Mouse (Mus musculus) testis, postnatal 10 days (tissue): ENCODE results near the gene Mad1l1.

Experiments used
- DNase-seq: peaks from one replicate; pipeline ENCODE4 v3.0.0; 2021; ENCODE audit warnings: low spot score

Mad1l1 gene

DNA sequence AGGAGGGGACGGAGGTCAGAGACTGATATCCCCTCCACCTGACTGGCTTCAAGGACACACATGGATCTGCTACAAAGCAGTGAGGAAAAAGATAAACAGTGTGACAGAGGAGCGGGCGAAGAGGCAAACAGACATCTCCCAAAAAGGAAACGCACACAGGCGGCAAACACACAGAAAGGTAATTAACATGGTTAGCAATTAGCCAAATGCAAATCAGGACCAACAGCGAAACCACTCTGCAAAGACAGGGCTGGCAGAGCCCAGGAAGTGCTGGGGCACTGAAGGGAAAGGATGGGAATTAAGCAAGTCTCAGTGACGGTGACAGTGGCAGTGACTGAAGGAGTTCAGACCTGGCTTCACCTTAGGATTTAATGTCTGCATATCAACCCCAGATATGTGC, 187.3 kb downstream of the Mad1l1 start:
- no peak for DNase-seq

DNA sequence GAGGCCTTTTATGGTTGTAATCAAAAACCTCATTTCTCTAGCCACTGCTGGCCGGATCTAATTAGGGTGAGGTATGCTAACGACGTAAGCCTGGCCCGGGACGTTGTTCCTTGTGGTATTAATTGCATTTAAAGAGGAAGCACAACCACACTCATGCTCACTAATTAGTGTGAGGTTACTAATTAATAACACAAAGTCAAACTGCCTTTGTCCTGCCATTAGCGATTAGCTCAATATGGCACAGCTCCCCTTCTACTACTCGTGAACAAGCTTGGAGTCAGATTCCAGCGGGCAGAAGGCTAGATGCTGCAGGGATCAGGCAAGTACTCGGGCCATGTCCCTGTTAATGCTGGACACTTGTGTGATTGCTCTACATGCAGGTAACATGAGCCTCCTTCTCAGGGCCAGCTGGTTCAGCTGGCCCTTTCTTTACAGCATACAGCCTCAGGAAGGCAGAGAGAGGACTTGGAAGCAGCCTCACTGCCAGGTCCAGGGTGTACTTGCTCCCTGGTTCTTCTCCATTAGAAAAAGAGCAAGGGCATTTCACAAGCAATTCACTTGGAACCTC, 192.9 kb downstream of the Mad1l1 start:
- no peak for DNase-seq

DNA sequence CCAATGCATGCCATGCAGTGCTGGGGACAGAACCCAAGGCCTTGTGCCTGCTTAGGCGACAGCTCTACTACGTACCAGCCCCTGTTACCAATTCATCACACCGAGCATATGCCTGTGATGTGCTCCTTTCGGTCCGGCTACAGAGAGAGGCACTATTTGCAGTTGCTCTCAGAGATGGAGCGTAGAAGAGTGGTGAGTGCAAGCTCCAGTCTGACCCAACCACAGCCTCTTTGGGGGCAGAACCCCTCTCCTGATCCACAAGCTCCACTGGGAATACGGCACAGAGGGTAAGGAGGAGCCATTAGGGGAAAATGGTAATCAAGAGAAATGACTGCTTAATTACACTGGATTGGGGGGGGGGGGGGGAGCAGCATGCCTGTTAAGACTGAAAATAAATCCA, 193.4 kb downstream of the Mad1l1 start:
- no peak for DNase-seq

DNA sequence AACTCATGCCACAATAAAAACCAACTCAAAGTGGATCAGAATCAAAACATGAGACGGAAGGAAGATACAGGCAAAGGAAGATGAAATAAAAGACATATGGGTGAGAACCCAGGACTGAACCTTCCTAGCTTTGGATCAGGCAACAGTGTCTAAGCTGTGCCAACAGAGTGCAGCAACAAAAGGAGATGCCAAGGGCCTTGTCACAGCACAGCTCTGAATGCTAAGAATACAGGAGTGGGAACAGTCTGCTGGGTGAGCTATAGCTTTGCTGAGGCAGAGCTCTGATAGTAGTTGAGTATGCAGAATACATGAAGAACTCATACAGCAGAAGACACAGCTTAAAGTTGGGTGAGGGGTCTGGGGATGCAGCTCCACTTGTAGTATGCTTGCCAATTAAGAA, 196.7 kb downstream of the Mad1l1 start:
- DNase-seq, result no peak

DNA sequence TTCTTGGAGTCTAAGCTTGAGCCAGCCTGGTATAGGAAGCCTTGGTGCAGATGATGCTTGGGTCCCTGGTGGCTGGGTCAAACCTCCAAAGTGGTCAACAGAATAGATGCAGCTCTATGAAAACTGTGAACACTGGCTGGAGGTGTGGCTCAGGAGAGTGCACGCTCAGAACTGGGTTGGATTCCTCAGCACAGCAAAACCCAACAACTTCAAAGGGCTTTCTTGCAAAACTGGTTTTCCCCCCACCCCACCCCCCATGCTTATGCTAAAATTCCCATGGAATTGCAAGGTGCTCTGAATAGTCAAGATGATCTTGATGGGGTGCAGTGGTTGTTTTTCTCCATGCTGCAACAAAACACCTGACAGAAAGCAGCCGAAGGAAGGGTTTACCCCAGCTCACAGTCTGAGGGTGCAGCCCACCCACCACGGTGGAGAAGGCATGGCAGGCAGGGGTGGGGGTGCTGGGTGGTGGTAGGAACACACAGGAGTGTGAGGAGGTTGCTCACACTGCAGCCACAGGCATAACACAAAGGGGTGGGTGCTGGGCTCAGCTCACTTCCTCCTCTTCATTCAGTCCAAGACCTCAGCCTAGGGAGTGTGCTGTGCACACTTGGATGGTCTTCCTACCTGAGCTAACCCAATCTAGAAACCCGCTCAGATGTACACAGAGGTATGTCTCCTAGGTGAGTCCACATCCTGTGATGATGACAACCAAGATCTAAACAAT, 197.5 kb downstream of the Mad1l1 start:
- no peak for DNase-seq

DNA sequence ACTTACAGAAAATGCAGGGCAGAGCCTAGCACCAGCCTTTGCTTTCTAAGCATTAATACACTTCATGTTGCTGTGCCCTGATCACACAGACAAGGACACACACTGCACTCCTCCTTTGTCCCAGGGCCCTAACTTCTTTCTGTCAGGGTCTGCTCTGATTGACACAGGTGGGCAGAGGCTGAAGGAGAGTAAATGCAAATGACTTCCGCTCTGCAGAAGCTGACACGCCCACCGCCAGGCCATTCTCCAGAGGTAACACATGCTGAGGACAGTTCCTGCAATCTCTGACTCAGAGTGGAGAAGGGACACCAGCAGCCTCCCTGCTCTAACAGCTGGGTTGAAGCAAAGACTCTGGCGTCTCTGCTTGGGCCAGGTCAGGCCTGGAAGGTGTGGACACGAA, 198.2 kb downstream of the Mad1l1 start:
- no peak for DNase-seq

DNA sequence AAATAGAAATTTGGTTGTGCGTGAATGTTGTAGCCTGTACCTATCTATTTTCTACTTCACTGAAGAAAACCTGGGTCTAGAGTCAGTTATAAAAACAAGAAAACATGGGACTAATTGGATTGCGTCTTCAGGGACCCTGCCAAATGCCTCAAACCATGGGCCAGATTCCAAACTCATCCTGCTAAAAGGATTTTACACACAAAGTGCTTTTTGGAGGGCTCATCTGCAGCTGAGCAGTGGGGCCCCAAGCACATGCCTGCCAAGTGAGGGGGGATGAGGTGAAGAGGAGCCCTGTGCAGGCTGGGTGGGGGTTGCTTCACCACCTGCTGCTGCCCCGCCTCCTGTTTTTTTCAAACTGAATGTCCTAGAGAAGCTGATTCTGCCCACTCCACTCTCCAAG, 199.4 kb downstream of the Mad1l1 start:
- DNase-seq, result no peak

DNA sequence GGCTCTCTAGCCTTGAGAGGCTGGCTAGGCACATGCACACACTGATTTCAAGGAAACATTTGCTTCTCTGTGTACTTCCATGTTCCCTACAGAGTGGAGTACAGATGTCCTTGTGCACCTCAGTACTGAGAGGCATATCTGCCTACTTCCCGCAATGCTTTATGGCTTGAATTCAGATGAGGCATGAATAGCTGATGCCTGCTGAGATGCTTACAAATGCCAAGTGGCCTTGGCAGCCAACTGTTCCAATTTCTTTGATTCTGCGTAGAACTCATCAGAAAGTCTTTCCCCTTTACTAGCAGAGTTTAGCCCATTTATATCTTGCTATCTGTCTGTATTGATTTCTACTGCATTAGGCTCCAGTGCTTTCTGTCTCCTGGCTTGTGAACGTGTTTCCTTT, 202.4 kb downstream of the Mad1l1 start:
- no peak for DNase-seq

DNA sequence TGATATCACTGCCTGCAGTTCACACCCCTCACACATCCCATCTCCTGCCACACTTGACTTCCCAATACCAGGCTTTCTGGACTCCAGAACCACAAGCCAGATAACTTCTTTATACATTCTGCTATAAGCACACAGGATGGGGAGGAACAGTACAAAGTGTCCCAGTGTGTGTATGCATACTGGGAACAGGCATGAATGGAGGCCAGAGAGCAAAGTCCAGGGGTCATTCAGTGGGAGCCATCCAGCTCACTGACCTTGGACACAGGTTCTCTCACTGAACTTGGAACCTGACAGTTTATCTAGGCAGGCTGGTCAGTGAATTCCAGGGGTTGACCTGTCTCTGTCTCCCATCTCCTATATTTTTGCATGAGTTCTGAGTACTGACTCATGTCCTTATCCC, 203.4 kb downstream of the Mad1l1 start:
- DNase-seq, result no peak

DNA sequence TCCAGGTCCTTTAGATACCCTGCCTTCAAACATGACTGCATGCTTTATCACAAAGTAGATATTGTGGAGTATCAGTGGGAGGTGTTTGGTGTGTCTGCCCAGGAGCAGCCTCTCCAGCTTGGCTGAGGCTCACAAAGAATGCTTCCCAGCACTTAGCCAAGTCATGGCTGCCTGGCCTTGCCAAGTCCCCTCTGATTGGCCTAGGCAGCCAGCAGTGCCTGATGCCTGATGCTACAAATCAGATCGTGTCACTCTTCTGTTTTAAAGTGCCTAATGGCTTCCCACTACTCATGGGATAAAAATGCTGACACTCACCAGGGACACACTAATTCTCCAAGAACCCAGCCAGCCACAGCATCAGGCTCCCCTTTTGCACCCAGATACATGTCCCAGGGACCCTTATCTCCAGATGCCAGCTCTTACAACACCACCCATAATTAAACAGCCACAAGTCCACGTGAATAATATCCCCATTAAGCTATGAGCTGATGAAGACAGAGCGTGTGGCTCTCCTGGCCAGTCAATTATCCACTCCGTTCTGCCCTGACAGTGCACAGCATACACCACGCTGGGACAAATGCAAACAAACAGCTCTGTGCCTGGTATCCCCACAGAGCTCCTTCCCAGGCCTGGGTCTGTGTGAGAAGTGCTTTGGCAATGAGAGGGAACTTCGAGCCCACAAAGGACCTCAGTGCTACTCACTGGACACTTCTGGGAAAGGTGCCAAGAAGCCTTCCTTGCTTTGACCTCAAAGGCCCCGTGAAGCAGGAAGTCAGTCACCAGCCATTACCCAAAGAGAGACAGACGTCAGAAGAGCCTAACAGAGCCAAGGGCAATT, 205.7 kb downstream of the Mad1l1 start:
- DNase-seq, result no peak

DNA sequence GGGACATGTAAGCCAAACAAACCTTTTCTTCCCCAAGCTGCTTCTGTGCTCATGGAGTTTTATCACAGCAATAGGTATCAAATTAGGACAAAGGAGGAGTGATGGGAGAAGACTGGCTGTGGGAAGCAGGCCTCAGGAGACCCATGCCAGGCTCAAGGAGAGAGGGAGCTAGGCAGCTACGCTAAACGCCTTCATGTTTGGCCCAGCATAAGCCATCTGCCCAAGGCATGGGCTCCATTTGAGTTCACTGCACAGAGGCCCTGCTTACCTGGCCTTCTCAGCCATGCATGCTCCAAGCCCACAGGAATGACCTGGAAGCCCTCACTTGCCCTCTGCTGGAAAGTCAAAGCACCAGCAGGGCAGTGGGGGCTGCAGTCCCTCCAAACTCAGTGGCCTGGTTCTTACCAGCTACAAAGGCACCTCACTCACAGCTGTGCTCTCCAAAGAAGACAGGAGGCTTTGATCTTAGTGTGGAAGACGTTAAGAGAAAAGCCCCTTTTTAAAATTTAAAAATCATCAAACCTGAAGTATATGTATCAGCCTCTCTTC, 206.8 kb downstream of the Mad1l1 start:
- no peak for DNase-seq

DNA sequence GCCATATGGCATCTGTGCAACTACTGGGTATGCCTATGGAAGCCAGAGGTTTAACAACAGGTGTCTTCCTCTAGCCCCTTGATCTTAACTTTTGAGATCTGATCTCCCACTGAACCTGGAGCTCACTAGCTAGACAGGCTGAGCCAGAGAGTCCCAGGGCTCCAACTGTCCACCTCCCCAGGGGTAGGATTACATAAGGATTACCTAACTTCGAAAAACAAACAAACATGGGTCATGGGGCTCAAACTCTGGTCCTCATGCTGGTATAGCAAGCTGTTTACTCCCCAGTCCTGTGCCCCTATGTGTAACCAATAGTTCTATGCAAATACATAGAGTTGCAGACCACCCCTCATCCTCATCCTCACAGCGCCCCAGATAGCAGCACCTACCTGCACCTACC, 208.1 kb downstream of the Mad1l1 start:
- DNase-seq, result no peak

DNA sequence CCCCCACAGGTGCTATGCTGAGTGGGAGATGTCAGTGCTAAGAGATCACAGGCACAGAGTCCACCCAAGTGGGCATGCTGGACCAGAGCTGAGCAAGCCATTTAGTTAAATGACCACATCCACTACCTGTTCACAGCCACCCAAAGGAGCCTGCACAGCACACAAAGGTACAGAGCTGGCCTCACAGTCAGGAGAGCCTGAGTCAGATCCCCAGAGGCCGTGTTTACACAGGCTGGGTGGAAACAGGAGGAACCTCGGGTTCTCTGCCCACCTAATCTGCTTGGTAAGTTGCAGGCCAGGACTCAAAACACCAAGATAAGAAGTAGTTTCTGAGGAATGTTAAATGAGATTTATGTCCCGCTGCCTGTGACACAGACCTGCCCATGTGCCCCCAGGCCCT, 211.3 kb downstream of the Mad1l1 start:
- no peak for DNase-seq

DNA sequence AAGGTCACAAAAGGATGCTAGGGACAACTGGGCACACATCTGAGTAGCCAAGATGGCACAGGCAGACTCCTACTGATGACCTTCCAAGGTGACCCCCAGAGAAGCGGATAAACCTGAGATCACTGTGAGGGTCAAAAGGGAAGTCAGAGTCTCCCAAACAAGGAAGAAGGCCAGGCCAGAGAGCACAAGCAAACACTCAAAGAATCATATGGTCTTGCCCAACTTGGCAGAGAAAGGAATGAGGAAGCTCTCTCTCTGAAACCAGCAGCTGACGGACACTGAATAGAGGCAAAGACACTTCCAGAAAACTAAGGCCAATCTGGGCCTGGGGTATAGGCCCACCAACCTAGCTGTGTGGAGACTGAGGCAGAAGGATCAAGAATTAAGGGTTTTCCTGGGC, 213.4 kb downstream of the Mad1l1 start:
- no peak for DNase-seq

DNA sequence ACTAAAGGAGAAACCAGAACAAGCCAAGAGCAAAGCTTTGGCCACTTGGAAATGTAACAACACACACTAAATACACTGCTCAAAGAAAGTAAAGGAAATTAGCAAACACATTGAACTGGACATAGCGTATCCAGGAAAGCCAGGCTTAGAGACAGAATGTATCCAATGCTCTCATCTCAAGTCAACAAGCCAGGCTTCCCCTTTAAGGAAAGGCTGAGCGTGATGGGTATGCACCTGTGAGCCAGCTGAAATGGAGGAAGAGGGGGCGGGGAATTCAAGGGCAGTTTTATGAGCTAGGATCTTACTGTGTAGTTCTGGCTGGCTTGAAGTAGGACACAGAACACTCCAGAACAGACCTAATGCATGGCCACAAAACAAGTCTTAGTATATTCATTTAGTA, 215.3 kb downstream of the Mad1l1 start:
- no peak for DNase-seq

DNA sequence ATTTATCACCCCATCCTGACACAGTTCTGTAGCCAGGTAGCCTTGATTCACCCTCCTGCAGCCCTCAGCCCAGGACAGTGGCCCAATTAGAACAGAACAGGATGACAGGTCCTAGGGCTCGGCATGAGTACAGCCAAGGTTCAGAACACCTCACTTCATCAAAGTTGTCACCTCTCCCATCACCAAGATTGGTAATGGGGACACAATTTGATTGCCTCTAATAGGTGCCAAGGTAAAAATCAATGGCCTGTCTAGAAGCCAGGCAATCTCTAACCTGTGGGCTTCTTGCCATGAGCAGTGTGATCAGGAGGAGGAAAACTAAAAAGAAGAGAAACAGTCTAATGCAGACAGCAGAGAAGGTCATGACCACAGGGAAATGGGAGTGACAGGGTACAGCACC, 216.5 kb downstream of the Mad1l1 start:
- no peak for DNase-seq

DNA sequence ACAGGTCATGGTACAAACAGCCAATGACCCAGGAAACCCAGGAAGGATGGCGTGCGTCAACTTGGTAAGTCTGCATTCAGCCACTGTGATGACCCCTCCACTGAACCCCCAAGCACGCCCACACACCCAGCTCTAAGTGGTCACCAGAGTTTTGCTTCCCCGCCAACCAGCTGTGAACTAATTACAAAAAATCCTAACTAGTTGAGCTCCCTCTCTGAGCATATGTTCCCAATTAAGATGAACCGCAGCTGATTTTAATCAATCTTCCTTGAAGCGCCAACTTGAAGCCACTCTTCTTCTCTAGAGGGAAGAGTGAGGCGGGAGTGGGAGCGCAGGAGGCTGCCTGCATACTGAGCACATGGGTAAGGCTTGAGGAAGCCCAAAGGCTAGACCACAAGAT, 218.6 kb downstream of the Mad1l1 start:
- DNase-seq, result no peak

DNA sequence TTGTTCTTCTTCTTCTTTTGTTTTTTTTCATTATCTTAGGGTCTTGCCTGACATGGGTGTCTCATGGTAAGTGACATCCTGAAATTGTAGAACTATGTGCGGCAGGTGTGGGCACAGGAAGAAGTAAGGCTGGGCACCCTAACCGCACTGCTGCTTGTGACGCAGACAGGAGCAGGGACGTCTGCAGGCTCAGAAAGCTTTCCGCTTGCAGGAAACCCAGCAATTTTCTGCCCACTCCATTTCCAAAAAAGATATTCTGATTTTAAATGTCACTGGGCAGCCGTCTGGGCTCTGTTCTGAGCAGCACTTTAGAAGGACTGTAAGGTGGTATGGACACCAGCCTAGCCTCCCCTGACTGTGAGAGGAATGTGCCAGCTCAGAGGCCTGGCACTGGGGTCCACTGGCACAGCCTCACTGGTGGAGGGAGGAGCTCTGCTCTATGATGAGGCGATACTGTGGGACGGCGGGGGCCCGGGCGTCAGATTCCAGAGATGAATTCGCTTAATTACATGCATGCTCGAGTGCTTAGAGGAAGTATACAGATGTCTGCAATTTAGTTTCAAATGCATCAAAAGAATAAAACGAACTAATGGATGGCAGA, 219.8 kb downstream of the Mad1l1 start:
- DNase-seq, result no peak

DNA sequence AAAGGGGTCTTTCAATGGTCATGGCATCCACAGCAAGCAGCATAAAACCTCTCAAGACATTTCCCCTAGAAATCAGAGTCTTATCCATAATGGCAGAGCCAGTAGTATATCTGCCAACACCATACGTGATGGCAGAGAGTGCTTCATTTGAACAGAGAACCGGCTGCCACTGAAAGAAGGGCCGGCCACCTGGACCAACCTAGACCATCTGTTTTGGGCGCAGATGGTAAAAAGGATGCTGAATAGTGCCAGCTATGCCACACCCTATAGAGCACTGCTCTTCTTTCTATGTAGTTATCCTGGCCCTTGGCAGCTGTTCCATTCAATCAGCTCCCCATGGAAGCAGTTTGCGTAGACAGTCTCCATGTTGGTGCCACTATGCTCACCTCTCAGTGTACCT, 222.6 kb downstream of the Mad1l1 start:
- DNase-seq, result no peak

DNA sequence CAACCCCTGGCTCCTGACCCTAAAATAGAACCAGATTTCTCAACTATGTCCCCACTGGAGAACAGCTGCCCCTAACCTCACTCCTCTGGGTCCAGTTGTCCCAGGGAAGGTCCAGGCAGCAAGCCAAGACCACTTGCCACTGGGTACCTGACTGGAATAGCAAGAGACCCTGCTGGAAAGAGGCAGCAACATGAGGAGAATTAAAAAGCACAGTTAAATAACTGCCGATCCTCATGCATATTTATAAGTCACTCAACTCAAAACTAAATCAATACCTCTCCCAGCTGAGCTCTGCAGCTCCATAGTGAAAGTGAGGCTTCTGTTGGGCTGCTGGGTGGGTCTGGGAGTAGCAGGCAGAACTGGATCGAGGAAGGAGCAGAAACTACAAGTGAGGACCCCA, 226.1 kb downstream of the Mad1l1 start:
- DNase-seq, result no peak

DNA sequence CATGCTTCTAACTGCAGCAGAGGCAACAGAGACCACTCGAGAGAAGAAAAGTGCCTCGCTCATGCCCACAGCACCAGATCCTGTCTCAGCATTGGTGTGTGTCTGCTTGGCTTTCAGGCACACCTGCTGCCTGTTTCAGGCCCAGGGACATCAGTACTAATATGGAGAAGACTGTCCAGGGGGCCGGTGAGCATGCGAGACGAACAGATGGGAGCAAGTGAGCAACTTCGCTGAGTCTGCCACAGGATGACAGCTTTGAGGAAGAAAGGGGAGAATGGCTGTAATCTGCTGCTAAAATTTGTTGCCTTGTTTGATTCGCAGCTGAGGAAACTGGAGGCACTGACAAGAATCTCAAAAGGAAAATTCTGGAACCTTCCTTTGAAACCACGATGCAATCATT, 227.9 kb downstream of the Mad1l1 start:
- no peak for DNase-seq

DNA sequence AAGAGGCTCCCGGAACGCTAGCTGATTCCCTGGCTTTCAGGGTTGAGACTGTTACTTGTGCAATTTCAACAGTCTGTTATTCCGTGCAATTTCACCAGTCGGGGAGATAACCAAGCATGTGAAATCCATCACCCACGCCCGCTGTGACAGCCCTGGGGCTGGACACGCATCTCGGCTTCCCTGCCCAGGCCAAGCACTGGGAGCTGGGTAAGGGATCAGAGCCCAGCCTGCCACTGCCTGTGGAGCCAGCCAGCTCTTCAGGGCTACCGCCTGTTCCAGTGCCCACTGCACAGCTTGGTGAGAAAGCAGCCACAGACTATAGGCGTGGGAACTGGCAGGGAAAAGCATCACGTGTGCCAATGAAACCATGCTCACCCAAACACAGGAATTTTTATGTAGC, 229.8 kb downstream of the Mad1l1 start:
- DNase-seq, result no peak

DNA sequence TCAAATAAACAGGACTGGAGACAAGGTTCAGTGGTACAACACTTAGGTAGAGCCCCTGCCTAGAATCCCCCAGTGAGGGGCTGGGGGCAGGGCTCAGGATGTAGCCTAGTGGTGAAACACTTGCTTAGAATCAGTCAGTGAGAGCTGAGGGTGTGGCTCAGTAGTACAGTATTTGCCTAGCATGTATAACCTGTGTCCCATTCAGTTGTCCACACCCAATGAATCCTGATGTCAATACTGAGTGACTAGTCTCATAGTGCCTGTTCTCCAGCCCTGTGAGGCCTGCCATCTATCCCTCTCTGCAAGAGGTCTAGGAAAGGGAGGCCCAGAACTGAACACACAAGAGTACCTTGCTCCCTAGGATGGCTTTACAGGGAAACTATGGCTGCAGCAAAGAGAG, 232.1 kb downstream of the Mad1l1 start:
- DNase-seq, result no peak
